8 mouse cellular contexts compared by ENCODE assay signal in genomic region chr16:32098897-32099637, GRCm38 (mm10). TPM values are rescaled to one million over a fixed set of nuclear protein-coding genes. Genes with fewer than 3 reads are reported as not detected.
DNase-seq lines count a peak whose midpoint lies in the region; ATAC-seq lines count a peak whose summit lies in the region.

No protein-coding gene starts in this region.

- no peaks in the 10 kb centered on the region for H3K27me3 ChIP-seq in forebrain, embryonic 11.5 days (ENCODE audit: control insufficient read depth, insufficient read depth, low read length)
- no peaks in the 10 kb centered on the region for H3K27me3 ChIP-seq in liver, embryonic 11.5 days (replicated peaks; ENCODE audit: control insufficient read depth, insufficient read depth, low read length)
- H3K27me3 ChIP-seq in stomach, embryonic 14.5 days (ENCODE audit: control insufficient read depth, insufficient read depth, low read length): no peaks in the 10 kb centered on the region

- whole genome bisulfite sequencing in forebrain, embryonic 11.5 days: 0% methylated on average over 33 of the region's 39 CpGs
- WGBS in liver, embryonic 11.5 days: 1% methylated on average over 39 of the region's 39 CpGs
- WGBS in stomach, embryonic 14.5 days: under 1% methylated on average over 37 of the region's 39 CpGs

- peak overlapping the region; percentile 96 for H3K4me3 ChIP-seq in forebrain, embryonic 11.5 days (ENCODE audit: low read depth, low read length)
- H3K4me3 ChIP-seq in liver, embryonic 11.5 days (ENCODE audit: low read depth, low read length): peak overlapping the region; percentile 93
- peak overlapping the region; percentile 83 for H3K4me3 ChIP-seq in stomach, embryonic 14.5 days (ENCODE audit: low read depth, low read length)

- H3K9ac ChIP-seq in forebrain, embryonic 11.5 days (ENCODE audit: low read length): peak overlapping the region; percentile 87
- peak overlapping the region; percentile 82 for H3K9ac ChIP-seq in liver, embryonic 11.5 days (ENCODE audit: low read depth, low read length)
- peak overlapping the region; percentile 78 for H3K9ac ChIP-seq in stomach, embryonic 14.5 days (replicated peaks; ENCODE audit: low read depth, low read length)

- H3K27ac ChIP-seq in forebrain, embryonic 11.5 days (ENCODE audit: low read depth, low read length): peak overlapping the region; percentile 71; the same call in 1 of the 2 replicates
- peak overlapping the region; percentile 83 for H3K27ac ChIP-seq in liver, embryonic 11.5 days (ENCODE audit: low read depth, low read length)
- H3K27ac ChIP-seq in stomach, embryonic 14.5 days (ENCODE audit: low read length): peak overlapping the region; percentile 61; the same call in 1 of the 2 replicates

- H3K4me2 ChIP-seq in forebrain, embryonic 11.5 days (ENCODE audit: low read depth, low read length, severe bottlenecking): peak overlapping the region; percentile 77
- H3K4me2 ChIP-seq in liver, embryonic 11.5 days: peak overlapping the region; percentile 91
- H3K4me2 ChIP-seq in stomach, embryonic 14.5 days (replicated peaks; ENCODE audit: low read depth, low read length): peak overlapping the region; percentile 80

- peaks cover 5% of the 10 kb centered on the region; the same call in 1 of the 2 replicates for H3K4me1 ChIP-seq in forebrain, embryonic 11.5 days (replicated peaks; ENCODE audit: control insufficient read depth, insufficient read depth, low read length)
- peaks cover 5% of the 10 kb centered on the region; the same call in 1 of the 2 replicates for H3K4me1 ChIP-seq in liver, embryonic 11.5 days (replicated peaks; ENCODE audit: control insufficient read depth, insufficient read depth, low read length)
- H3K4me1 ChIP-seq in stomach, embryonic 14.5 days (ENCODE audit: control insufficient read depth, insufficient read depth, low read length): peaks cover 4% of the 10 kb centered on the region; the same call in 1 of the 2 replicates

- peak; percentile 45; the same call in 1 of the 2 replicates for ATAC-seq in cerebellum, adult (ENCODE audit: insufficient number of reproducible peaks, low FRiP score, low TSS enrichment)
- ATAC-seq in forebrain, embryonic 11.5 days (replicated peaks; ENCODE audit: low FRiP score): peak; percentile 86
- peak; percentile 65 for ATAC-seq in liver, embryonic 11.5 days (replicated peaks; ENCODE audit: low FRiP score)
- ATAC-seq in stomach, embryonic 14.5 days (ENCODE audit: insufficient number of reproducible peaks, insufficient read depth, low FRiP score, low read depth): peak; percentile 76

- H3K36me3 ChIP-seq in forebrain, embryonic 11.5 days (ENCODE audit: control insufficient read depth, insufficient read depth, low read length): no peaks in the 10 kb centered on the region
- peaks cover 4% of the 10 kb centered on the region; the same call in 1 of the 2 replicates for H3K36me3 ChIP-seq in liver, embryonic 11.5 days (ENCODE audit: control insufficient read depth, insufficient read depth, low read length)
- H3K36me3 ChIP-seq in stomach, embryonic 14.5 days (ENCODE audit: control insufficient read depth, insufficient read depth, low read length): peaks cover 4% of the 10 kb centered on the region; the same call in 1 of the 2 replicates

- no peaks in the 10 kb centered on the region for H3K9me3 ChIP-seq in forebrain, embryonic 11.5 days (ENCODE audit: control insufficient read depth, low read length)
- H3K9me3 ChIP-seq in liver, embryonic 11.5 days (ENCODE audit: control insufficient read depth, low read length): no peaks in the 10 kb centered on the region
- no peaks in the 10 kb centered on the region for H3K9me3 ChIP-seq in stomach, embryonic 14.5 days (ENCODE audit: control insufficient read depth, low read depth, low read length)

- DNase-seq in cerebellum, adult 11-12 months: no peak
- DNase-seq in 3T3-L1 (ENCODE audit: low read depth, low spot score): peak; percentile 32
- no peak for DNase-seq in forebrain, embryonic 11.5 days (ENCODE audit: low spot score)
- no peak for DNase-seq in liver, embryonic 11.5 days (ENCODE audit: low spot score)
- no peak for DNase-seq in urinary bladder, adult 18-20 months (ENCODE audit: low spot score in 2 of 2)
- no peak for DNase-seq in frontal cortex, postnatal 14 days (ENCODE audit: low spot score in 2 of 2)

RNA-seq across cellular contexts. Expression of gene Pigx, which starts 0.5 kb away (rescaled TPM):
- 136 and 144 TPM in 2 replicates for polyA plus RNA-seq in forebrain, embryonic 11.5 days (2014; fragmentation: Nextera tagmentation; extraction: Ambion mirVana)
- 57.1 and 63.0 TPM in 2 replicates for polyA plus RNA-seq in liver, embryonic 11.5 days (2014; fragmentation: Nextera tagmentation; extraction: Ambion mirVana)
- polyA plus RNA-seq in stomach, embryonic 14.5 days (2014; fragmentation: Nextera tagmentation; extraction: Ambion mirVana): 111 and 125 TPM in 2 replicates

RNA-seq across cellular contexts. Expression of gene Cep19, which starts 0.5 kb away (rescaled TPM):
- 43.3 and 43.5 TPM in 2 replicates for polyA plus RNA-seq in forebrain, embryonic 11.5 days (2014; fragmentation: Nextera tagmentation; extraction: Ambion mirVana)
- 14.3 and 14.7 TPM in 2 replicates for polyA plus RNA-seq in liver, embryonic 11.5 days (2014; fragmentation: Nextera tagmentation; extraction: Ambion mirVana)
- polyA plus RNA-seq in stomach, embryonic 14.5 days (2014; fragmentation: Nextera tagmentation; extraction: Ambion mirVana): 30.0 and 32.3 TPM in 2 replicates

RNA-seq across cellular contexts. Expression of gene Pak2, which starts 19.9 kb away (rescaled TPM):
- polyA plus RNA-seq in forebrain, embryonic 11.5 days (2014; fragmentation: Nextera tagmentation; extraction: Ambion mirVana): 52.6 and 53.9 TPM in 2 replicates
- polyA plus RNA-seq in liver, embryonic 11.5 days (2014; fragmentation: Nextera tagmentation; extraction: Ambion mirVana): 30.0 and 32.9 TPM in 2 replicates
- polyA plus RNA-seq in stomach, embryonic 14.5 days (2014; fragmentation: Nextera tagmentation; extraction: Ambion mirVana): 40.1 and 42.2 TPM in 2 replicates
